Mouse (Mus musculus) bone marrow, adult 2 months (tissue): ENCODE data around the gene Senp2. TPM values are rescaled to one million over a fixed set of nuclear protein-coding genes. Genes with fewer than 3 reads are reported as not detected.

Experiments
- H3K27ac ChIP-seq: fragments of 200-500 bp; 2 replicates; pipeline ENCODE4 v1.5.1; 2012; ENCODE audit warnings: low read depth, mild to moderate bottlenecking, control low read depth, inconsistent platforms, low read length; ENCODE audit not compliant: control insufficient read depth, poor library complexity, insufficient read depth
- H3K4me1 ChIP-seq: fragments of 200-500 bp; 2 replicates; pipeline ENCODE4 v1.6.1; 2011; ENCODE audit warnings: low read length; ENCODE audit not compliant: control insufficient read depth, insufficient read depth
- H3K4me3 ChIP-seq: fragments of 200-500 bp; replicated peaks from 2 replicates; pipeline ENCODE3; 2011; ENCODE audit warnings: mild to moderate bottlenecking, low read depth, low read length, control low read depth; ENCODE audit not compliant: control insufficient read depth
- CTCF ChIP-seq: fragments of 200-500 bp; IDR thresholded peaks from 2 replicates; pipeline ENCODE4 v1.5.1; 2011; ENCODE audit warnings: low read length, control low read depth; ENCODE audit not compliant: control insufficient read depth, insufficient read depth
- POLR2A ChIP-seq: fragments of 200-500 bp; IDR thresholded peaks from 2 replicates; pipeline ENCODE4 v1.6.1; 2011; ENCODE audit warnings: low read depth, mild to moderate bottlenecking, control low read depth, low read length, borderline replicate concordance; ENCODE audit not compliant: control insufficient read depth
- WGBS: fragments of 180-500 bp; shearing (Covaris S2); methylation state at CpG from one replicate; pipeline ENCODE4 v1.1.7; 2018; 5-methylcytosine and 5-hydroxymethylcytosine counted together
- polyA plus RNA-seq: library from polyadenylated mRNA; stranded (reverse); fragments of >200 nt; gene quantifications from 2 replicates; pipeline ENCODE4 v1.2.4, GENCODE M21; 2011; ENCODE audit warnings: low replicate concordance; ENCODE audit not compliant: missing spikeins, insufficient read depth, insufficient read length

The Senp2 gene
- polyA plus RNA-seq, 1 experiment, result 50.6 TPM

GRCm38 (mm10) chr16:22062284-22062683, 53.0 kb downstream of the Senp2 start:
- Histone ChIP-seq H3K4me3 (no peak overlapping the region), H3K4me1 (peaks cover 16% of the 10 kb centered on the region)

GRCm38 (mm10) chr16:22065536-22065935, 56.3 kb downstream of the Senp2 start:
- no peak overlapping the region for H3K4me3 ChIP-seq
- no peak overlapping the region for H3K27ac ChIP-seq
- H3K4me1 ChIP-seq, result peaks cover 11% of the 10 kb centered on the region
- no peak for TF ChIP-seq POLR2A
- TF ChIP-seq CTCF, result no peak

More at GRCm38 (mm10) chr16:22062284-22062683, 53.0 kb downstream of the Senp2 start:
- 0 out of 2 replicates have a peak overlapping the region, but pooled peaks have one; percentile 7 for H3K27ac ChIP-seq
- WGBS, result 16% methylated on average over 4 of the region's 4 CpGs
- TF ChIP-seq POLR2A (no peak), CTCF (no peak)

GRCm38 (mm10) chr16:22067406-22067805, 58.1 kb downstream of the Senp2 start:
- no peak for TF ChIP-seq POLR2A
- TF ChIP-seq CTCF, result no peak
- peaks cover 2% of the 10 kb centered on the region for H3K4me1 ChIP-seq
- H3K4me3 ChIP-seq, result no peak overlapping the region
- 97% methylated on average over 8 of the region's 8 CpGs for WGBS
- H3K27ac ChIP-seq, result no peak overlapping the region

- 73% methylated on average over 7 of the region's 7 CpGs for WGBS
- H3K4me1 ChIP-seq, result no peaks in the 10 kb centered on the region; the same call in 1 of the 2 replicates
- TF ChIP-seq POLR2A, result no peak
- peak; percentile 22; the same call in 1 of the 2 replicates for TF ChIP-seq CTCF
- no peak overlapping the region for H3K27ac ChIP-seq
- H3K4me3 ChIP-seq, result no peak overlapping the region
Measured at GRCm38 (mm10) chr16:22071361-22071760, 62.1 kb downstream of the Senp2 start.

GRCm38 (mm10) chr16:22075067-22075466, 65.8 kb downstream of the Senp2 start:
- Histone ChIP-seq H3K27ac (no peak overlapping the region), H3K4me3 (no peak overlapping the region), H3K4me1 (no peaks in the 10 kb centered on the region; the same call in 1 of the 2 replicates)
- 72% methylated on average over 6 of the region's 6 CpGs for whole genome bisulfite sequencing
- TF ChIP-seq CTCF, result no peak
- TF ChIP-seq POLR2A, result no peak

- no peak overlapping the region for H3K27ac ChIP-seq
- WGBS, result 40% methylated on average over 5 of the region's 5 CpGs
- no peak for TF ChIP-seq CTCF
- no peak for TF ChIP-seq POLR2A
- no peaks in the 10 kb centered on the region; the same call in 1 of the 2 replicates for H3K4me1 ChIP-seq
- no peak overlapping the region for H3K4me3 ChIP-seq
Measured at GRCm38 (mm10) chr16:22075829-22076619, 66.7 kb downstream of the Senp2 start.

- Histone ChIP-seq H3K27ac (no peak overlapping the region), H3K4me3 (no peak overlapping the region), H3K4me1 (no peaks in the 10 kb centered on the region; the same call in 1 of the 2 replicates)
- WGBS, result 35% methylated on average over 4 of the region's 4 CpGs
- TF ChIP-seq CTCF, result no peak
- TF ChIP-seq POLR2A, result no peak
Measured at GRCm38 (mm10) chr16:22076620-22076941, 67.3 kb downstream of the Senp2 start.

GRCm38 (mm10) chr16:22080125-22080710, 70.9 kb downstream of the Senp2 start:
- no peak for TF ChIP-seq POLR2A
- TF ChIP-seq CTCF, result no peak
- Histone ChIP-seq H3K4me1 (no peaks in the 10 kb centered on the region), H3K4me3 (no peak overlapping the region), H3K27ac (no peak overlapping the region)
- 68% methylated on average over 12 of the region's 12 CpGs for WGBS

GRCm38 (mm10) chr16:22085411-22085810, 76.1 kb downstream of the Senp2 start:
- no peaks in the 10 kb centered on the region for H3K4me1 ChIP-seq
- 84% methylated on average over 4 of the region's 4 CpGs for WGBS
- TF ChIP-seq POLR2A (no peak), CTCF (no peak)
- H3K4me3 ChIP-seq, result no peak overlapping the region
- no peak overlapping the region for H3K27ac ChIP-seq
